Mouse (Mus musculus) brain, embryonic 18.5 days (tissue): Measurements from ENCODE around the gene Sp3.
"Not testable (repeated sequence)": the region's sequence is repeated elsewhere in the genome, so short reads cannot be mapped to it uniquely, and the experiment has no call there.

ENCODE experiments used
- DNase-seq: peaks from one replicate; pipeline ENCODE4 v3.0.0-alpha.2; 2012; ENCODE audit warnings: low read depth, low spot score

Gene Sp3

GRCm38 (mm10) chr2:72980337-72981074 is at the start of gene Sp3:
Gene Sp3 (minus strand): TSS chr2:72980446.
- peak; percentile 96 for DNase-seq

- DNase-seq = no peak
These were observed 49.6 kb upstream of the Sp3 start for GRCm38 (mm10) chr2:73029846-73030245.

GRCm38 (mm10) chr2:73028019-73028418 is 47.8 kb upstream of the Sp3 start:
- DNase-seq = no peak

- DNase-seq = no peak
These were observed 46.9 kb upstream of the Sp3 start for GRCm38 (mm10) chr2:73027126-73027525.

- DNase-seq = no peak
These were observed 43.6 kb upstream of the Sp3 start for GRCm38 (mm10) chr2:73023803-73024202.

GRCm38 (mm10) chr2:73021046-73021445 is 40.8 kb upstream of the Sp3 start:
- no peak for DNase-seq

GRCm38 (mm10) chr2:73019371-73020146 is 39.3 kb upstream of the Sp3 start:
- peak; percentile 46 for DNase-seq

GRCm38 (mm10) chr2:73014063-73014462 is 33.8 kb upstream of the Sp3 start:
- not testable (repeated sequence) for DNase-seq

GRCm38 (mm10) chr2:73012636-73013035 is 32.4 kb upstream of the Sp3 start:
- no peak for DNase-seq

GRCm38 (mm10) chr2:73007472-73007871 is 27.2 kb upstream of the Sp3 start:
- no peak for DNase-seq

- DNase-seq = no peak
These were observed 25.6 kb upstream of the Sp3 start for GRCm38 (mm10) chr2:73005611-73006515.

- no peak for DNase-seq
These were observed 23.8 kb upstream of the Sp3 start for GRCm38 (mm10) chr2:73003751-73004717.

GRCm38 (mm10) chr2:73003049-73003448 is 22.8 kb upstream of the Sp3 start:
- DNase-seq = no peak

- no peak for DNase-seq
These were observed 22.2 kb upstream of the Sp3 start for GRCm38 (mm10) chr2:73002451-73002850.

GRCm38 (mm10) chr2:73001994-73002393 is 21.7 kb upstream of the Sp3 start:
- no peak for DNase-seq

GRCm38 (mm10) chr2:73000194-73000593 is 19.9 kb upstream of the Sp3 start:
- no peak for DNase-seq

- no peak for DNase-seq
These were observed 17.3 kb upstream of the Sp3 start for GRCm38 (mm10) chr2:72997586-72997985.

- DNase-seq = no peak
These were observed 16.6 kb upstream of the Sp3 start for GRCm38 (mm10) chr2:72996808-72997378.

- DNase-seq = no peak
These were observed 15.3 kb upstream of the Sp3 start for GRCm38 (mm10) chr2:72995346-72996097.

- DNase-seq = no peak
These were observed 13.9 kb upstream of the Sp3 start for GRCm38 (mm10) chr2:72994165-72994564.
